Mouse (Mus musculus) testis, adult 2 months (tissue): ENCODE data around the gene Gm9903.

Experiments
- CTCF ChIP-seq: fragments of 200-500 bp; IDR thresholded peaks from 2 replicates; pipeline ENCODE4 v1.5.1; 2012; ENCODE audit warnings: low read depth, mild to moderate bottlenecking, inconsistent platforms, low read length, moderate library complexity; ENCODE audit not compliant: control insufficient read depth, insufficient read depth, insufficient replicate concordance
- POLR2A ChIP-seq: fragments of 200-500 bp; IDR thresholded peaks from 2 replicates; pipeline ENCODE4 v1.6.1; 2012; ENCODE audit warnings: low read depth, mild to moderate bottlenecking, inconsistent platforms, low read length, moderate library complexity; ENCODE audit not compliant: control insufficient read depth

- TF ChIP-seq CTCF: no peak
- no peak for TF ChIP-seq POLR2A
These were observed 21.8 kb downstream of the Gm9903 start for GRCm38 (mm10) chr5:33651541-33651920.
